Mouse (Mus musculus): ENCODE results near the gene Magt1. TPM values are rescaled to one million over a fixed set of nuclear protein-coding genes. Genes with fewer than 3 reads are reported as not detected.
A peak's percentile ranks its signal among the peaks of the same experiment; 100 is the strongest.

The Magt1 gene
- 19.0 and 19.4 TPM in 2 replicates for polyA plus RNA-seq (2015; fragmentation: Nextera tagmentation; extraction: Ambion mirVana)

DNA sequence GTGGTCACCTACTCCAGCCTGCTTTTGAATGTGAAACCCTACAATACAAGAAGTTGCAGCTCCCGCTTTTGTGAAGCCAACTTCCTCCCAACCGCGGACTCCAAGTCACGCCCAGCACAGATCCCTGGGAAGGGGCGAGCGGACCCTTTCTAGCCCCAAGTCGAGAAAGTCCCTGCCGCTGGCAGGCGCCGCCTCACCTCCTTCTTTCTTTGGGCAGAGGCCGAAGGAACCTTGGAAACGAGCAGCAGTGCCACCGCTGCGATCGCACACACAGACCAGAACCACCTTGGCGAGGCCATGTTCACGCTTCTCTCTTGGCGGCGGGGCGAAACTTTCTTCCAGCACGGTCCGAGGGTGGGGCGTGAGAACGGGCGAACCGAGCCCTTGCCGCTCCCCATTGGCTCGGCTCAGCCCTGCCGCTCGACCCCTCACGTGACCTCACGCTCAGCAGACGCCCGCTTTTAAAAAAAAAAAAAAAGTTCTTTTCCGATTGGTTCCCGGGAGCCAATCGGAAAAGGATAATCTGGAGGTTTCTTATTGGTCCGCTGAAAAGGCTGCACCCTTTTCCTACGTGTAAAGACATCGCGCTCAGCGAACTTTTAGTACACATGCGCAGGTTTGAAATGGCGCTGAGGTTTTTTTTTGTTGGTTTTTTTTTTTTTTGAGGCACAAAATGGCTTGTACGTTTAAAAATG lies at the start of gene Magt1:
Gene Magt1 (minus strand): TSS at position 442 of the 695 bp plus-strand sequence.
- Histone ChIP-seq H3K4me1 (no peaks in the 10 kb centered on the region), H3K9me3 (no peaks in the 10 kb centered on the region), H3K27ac (peak within 1 kb of the TSS; percentile 82), H3K36me3 (replicated peaks) (no peaks in the 10 kb centered on the region), H3K4me2 (peak within 1 kb of the TSS; percentile 62), H3K4me3 (peak within 1 kb of the TSS; percentile 64), H3K27me3 (replicated peaks) (no peaks in the 10 kb centered on the region), H3K9ac (peak within 1 kb of the TSS; percentile 35)
- ATAC-seq (replicated peaks): peak; percentile 92
- WGBS: 18% methylated on average over 45 of the region's 45 CpGs

DNA sequence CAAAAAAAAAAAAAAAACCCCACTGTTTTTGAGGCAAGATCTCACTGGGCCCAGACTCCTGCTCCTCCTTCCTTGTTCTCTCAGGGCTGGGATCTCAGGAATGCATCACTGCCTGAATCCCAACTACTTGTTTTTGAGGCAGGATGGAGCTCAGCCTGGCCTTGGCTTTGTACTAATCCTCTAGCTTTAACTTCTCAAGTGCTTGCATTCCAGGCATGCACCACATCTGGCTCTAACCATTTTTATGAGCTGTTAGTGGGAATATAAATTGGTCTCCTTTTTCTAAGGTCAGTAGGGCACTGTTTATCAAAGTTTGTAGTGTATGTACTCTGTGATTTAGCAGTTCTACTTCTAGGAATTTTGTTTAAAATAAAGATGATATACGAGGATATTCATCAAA lies 36.5 kb upstream of the Magt1 start:
- Histone ChIP-seq H3K4me3 (no peak overlapping the region), H3K36me3 (replicated peaks) (no peaks in the 10 kb centered on the region), H3K9ac (no peak overlapping the region), H3K4me1 (no peaks in the 10 kb centered on the region), H3K27ac (no peak overlapping the region), H3K4me2 (no peak overlapping the region), H3K9me3 (no peaks in the 10 kb centered on the region), H3K27me3 (replicated peaks) (no peaks in the 10 kb centered on the region; the same call in 1 of the 2 replicates)
- 79% methylated on average over 1 of the region's 1 CpGs for WGBS
- ATAC-seq (replicated peaks): no peak

DNA sequence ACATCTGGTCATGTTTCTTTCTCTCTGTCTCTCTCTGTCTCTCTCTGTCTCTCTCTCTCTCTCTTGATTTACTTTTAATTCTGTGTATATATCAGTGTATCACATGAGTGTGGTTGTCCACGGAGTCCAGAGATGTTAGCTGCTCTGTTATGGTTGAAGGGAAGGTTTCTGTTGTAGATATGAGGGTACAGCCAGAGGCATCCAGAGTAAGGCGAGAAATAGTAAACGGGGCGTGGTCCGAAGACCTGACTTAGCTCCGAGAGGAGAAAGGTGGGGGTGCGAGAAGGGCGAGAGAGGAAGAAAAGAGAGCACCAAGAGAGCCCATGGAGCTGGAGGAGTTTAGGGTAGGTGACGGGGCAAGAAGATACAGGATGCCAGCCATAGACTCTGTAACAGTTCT lies 34.2 kb upstream of the Magt1 start:
- no peak overlapping the region for H3K4me2 ChIP-seq
- no peaks in the 10 kb centered on the region; the same call in 1 of the 2 replicates for H3K27me3 ChIP-seq (replicated peaks)
- no peak overlapping the region for H3K9ac ChIP-seq
- H3K4me3 ChIP-seq: no peak overlapping the region
- 77% methylated on average over 9 of the region's 9 CpGs for WGBS
- no peak for ATAC-seq (replicated peaks)
- no peaks in the 10 kb centered on the region for H3K4me1 ChIP-seq
- H3K36me3 ChIP-seq (replicated peaks): no peaks in the 10 kb centered on the region
- H3K9me3 ChIP-seq: no peaks in the 10 kb centered on the region
- H3K27ac ChIP-seq: no peak overlapping the region

DNA sequence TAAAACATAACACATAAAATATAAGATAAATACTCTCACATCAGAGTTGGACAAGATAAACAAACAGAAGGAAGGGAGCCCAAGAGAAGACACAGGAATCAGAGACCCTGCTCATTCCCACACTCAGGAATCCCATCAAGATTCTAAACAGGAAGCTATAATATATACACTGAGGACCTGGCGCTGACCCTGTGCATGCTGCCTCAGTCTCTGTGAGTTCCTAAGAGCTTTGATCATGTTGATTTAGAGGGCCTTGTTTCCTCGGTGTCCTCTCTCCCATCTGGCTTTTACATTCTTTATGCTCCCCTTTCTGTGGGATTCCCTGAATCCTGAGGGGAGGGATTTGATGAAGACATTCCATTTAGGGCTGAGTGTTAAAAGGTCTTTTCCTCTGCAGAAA lies 33.7 kb upstream of the Magt1 start:
- H3K4me2 ChIP-seq: no peak overlapping the region

DNA sequence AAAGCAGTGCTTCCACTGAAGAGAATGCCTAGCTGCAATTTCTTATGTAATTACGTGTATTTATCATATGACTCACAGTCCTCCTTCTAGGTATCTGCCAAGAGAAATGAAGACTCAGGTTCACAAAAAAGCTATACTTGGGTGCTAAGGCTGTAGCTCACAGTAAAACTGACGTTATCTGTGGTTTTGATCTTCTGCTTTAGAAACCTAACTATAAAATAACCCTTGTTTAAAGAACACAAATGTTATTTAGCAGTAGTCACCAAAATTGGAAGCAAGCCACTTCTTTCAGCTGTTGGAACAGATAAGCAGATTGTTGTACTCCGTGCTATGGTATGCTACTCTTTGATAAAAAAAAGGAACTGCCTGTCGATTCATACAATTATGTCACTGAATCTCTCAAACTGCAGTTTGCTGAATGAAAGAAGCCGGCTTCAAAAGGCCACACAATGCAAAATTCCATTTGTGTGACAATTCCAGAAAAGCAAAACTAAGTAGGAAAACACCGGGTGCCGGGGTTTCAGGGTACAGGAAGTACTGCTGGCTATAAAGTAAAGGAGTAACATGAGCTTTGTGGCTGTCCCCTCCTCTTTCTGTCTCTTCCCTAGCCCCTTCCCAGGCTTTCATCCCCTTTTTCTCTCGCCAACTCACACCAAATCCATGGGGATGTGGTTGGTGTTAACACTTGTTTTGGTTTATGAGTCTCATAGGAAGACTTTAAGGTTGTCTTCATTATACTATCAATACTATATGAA lies 32.3 kb upstream of the Magt1 start:
- Histone ChIP-seq H3K4me1 (no peaks in the 10 kb centered on the region), H3K4me3 (no peak overlapping the region), H3K27me3 (replicated peaks) (no peaks in the 10 kb centered on the region; the same call in 1 of the 2 replicates), H3K27ac (no peak overlapping the region), H3K36me3 (replicated peaks) (no peaks in the 10 kb centered on the region), H3K9ac (no peak overlapping the region), H3K9me3 (no peaks in the 10 kb centered on the region), H3K4me2 (no peak overlapping the region)
- 58% methylated on average over 8 of the region's 8 CpGs for WGBS
- no peak for ATAC-seq (replicated peaks)

More for the DNA sequence above, 33.7 kb upstream of the Magt1 start:
- no peaks in the 10 kb centered on the region for H3K9me3 ChIP-seq
- no peaks in the 10 kb centered on the region; the same call in 1 of the 2 replicates for H3K27me3 ChIP-seq (replicated peaks)
- H3K27ac ChIP-seq: no peak overlapping the region
- no peak overlapping the region for H3K9ac ChIP-seq
- no peaks in the 10 kb centered on the region for H3K4me1 ChIP-seq
- no peak overlapping the region for H3K4me3 ChIP-seq
- no peaks in the 10 kb centered on the region for H3K36me3 ChIP-seq (replicated peaks)
- 53% methylated on average over 2 of the region's 2 CpGs for WGBS
- no peak for ATAC-seq (replicated peaks)

DNA sequence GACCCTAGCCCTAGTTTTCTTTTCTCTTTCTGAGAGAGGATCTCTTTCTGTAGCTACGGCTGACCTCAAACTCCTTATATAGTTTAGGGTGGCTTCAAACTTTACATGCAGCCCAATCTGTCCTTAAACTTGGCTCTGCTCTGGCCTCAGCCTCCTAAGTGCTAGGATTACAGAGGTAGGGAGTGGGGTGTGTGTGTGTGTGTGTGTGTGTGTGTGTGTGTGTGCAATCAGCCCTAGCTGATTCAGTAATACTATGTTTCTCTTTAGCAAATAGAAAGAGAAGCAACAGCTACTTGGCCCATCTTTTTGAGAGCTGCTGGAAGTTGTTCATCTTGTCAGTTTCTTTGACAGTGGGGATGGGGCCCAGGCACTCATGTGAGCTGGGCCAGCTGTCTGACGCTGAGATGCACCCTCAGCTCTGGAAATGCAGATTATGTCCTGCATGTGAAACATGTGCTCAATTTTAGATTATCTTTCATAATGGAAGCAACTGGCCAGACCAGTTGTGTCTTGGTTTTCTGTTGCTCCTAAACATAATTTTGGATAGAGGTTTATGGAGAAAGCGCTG lies 25.6 kb upstream of the Magt1 start:
- no peak for ATAC-seq (replicated peaks)

DNA sequence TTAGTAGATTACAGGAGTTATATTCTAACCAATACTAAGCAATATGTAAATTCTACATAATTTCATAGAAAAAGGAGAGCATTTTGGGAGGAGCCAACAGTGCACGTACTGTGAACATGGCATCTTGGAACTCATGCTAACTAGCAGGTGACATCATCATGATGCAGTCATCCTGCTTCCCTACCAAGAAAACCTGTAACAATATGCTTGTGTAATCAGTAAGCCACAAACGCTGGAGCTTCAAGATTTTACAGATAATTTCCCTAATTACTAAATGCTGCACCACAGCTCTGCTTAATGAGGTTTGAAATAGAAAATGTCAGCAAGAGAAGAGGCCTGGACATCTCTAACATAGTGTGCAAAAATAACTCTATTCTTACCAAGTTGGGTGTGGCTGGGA lies 24.0 kb upstream of the Magt1 start:
- no peaks in the 10 kb centered on the region for H3K36me3 ChIP-seq (replicated peaks)
- WGBS: 67% methylated on average over 2 of the region's 2 CpGs
- H3K9ac ChIP-seq: no peak overlapping the region
- H3K4me1 ChIP-seq: no peaks in the 10 kb centered on the region
- H3K27ac ChIP-seq: no peak overlapping the region
- H3K4me3 ChIP-seq: no peak overlapping the region
- no peak for ATAC-seq (replicated peaks)
- H3K27me3 ChIP-seq (replicated peaks): no peaks in the 10 kb centered on the region
- no peak overlapping the region for H3K4me2 ChIP-seq
- H3K9me3 ChIP-seq: no peaks in the 10 kb centered on the region

More for the DNA sequence above, 25.6 kb upstream of the Magt1 start:
- Histone ChIP-seq H3K9ac (no peak overlapping the region), H3K4me2 (no peak overlapping the region), H3K4me1 (no peaks in the 10 kb centered on the region), H3K27me3 (replicated peaks) (no peaks in the 10 kb centered on the region), H3K36me3 (replicated peaks) (no peaks in the 10 kb centered on the region), H3K4me3 (no peak overlapping the region), H3K9me3 (no peaks in the 10 kb centered on the region), H3K27ac (no peak overlapping the region)
- WGBS: 83% methylated on average over 3 of the region's 3 CpGs

DNA sequence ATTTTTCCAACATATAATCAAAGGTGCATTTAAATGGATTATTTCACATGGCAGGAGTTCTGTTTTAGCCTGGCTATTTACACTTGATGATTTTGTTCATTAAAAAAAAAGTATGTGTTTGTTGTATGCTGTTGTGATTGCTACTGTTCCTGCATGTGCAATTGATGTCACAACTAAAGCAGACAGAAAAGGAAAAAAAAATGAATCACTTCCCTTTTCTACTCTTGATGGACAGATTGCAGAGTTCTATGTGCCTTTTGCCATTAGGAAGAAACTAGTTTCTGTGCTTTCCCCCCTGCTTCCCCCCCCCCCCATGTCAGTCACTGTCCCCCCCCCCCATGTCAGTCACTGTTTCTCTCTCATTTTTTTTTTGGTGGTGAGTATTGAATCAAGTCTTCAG lies 19.4 kb upstream of the Magt1 start:
- H3K9me3 ChIP-seq: no peaks in the 10 kb centered on the region
- no peak for ATAC-seq (replicated peaks)
- no peak overlapping the region for H3K9ac ChIP-seq
- no peaks in the 10 kb centered on the region for H3K36me3 ChIP-seq (replicated peaks)
- H3K4me3 ChIP-seq: no peak overlapping the region
- H3K4me2 ChIP-seq: no peak overlapping the region
- no peaks in the 10 kb centered on the region for H3K27me3 ChIP-seq (replicated peaks)
- H3K27ac ChIP-seq: no peak overlapping the region
- peaks cover 6% of the 10 kb centered on the region for H3K4me1 ChIP-seq

DNA sequence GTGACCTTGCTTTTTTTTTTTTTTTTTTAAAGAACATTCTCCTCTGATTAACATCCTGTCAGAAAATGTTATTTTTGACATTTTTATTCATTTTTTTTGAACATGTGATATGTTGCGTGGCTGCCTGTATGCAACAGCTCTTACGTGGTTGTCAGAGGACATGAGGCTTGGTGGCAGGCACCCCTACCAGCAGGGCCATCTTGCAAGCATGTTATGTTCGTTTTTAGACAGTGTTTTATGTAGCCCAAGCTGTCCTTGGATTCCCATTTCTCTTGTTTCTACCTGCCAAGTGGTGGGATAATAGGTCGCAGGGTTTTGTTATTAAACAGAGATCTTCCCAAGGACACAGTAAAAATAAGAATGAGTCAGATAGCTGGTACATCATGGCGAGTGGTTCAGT lies 18.5 kb upstream of the Magt1 start:
- Histone ChIP-seq H3K27me3 (replicated peaks) (no peaks in the 10 kb centered on the region), H3K27ac (no peak overlapping the region), H3K4me1 (peaks cover 6% of the 10 kb centered on the region), H3K36me3 (replicated peaks) (no peaks in the 10 kb centered on the region), H3K4me3 (no peak overlapping the region), H3K4me2 (no peak overlapping the region), H3K9me3 (no peaks in the 10 kb centered on the region), H3K9ac (no peak overlapping the region)
- no peak for ATAC-seq (replicated peaks)
- WGBS: 81% methylated on average over 5 of the region's 5 CpGs

DNA sequence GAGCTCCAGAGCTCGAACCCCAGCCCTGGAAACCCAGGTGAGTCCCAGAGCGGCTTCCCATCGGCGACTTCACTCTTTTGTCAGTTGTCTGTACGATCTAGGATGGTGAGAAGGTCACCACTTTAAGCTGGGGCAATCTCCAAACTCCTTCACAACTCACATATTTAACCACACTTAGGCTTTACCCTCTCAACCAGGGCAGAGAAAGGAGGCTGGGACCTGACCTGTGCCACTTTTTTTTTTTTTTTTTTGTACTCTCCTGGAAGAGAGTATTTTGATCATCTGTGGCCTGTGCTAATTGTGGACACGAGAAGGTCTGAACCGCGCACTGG lies 15.6 kb upstream of the Magt1 start:
- ATAC-seq (replicated peaks): no peak
- H3K36me3 ChIP-seq (replicated peaks): no peaks in the 10 kb centered on the region
- peak overlapping the region; percentile 56 for H3K4me2 ChIP-seq
- peak overlapping the region; percentile 76 for H3K27ac ChIP-seq
- H3K9ac ChIP-seq: peak overlapping the region; percentile 49
- H3K27me3 ChIP-seq (replicated peaks): no peaks in the 10 kb centered on the region
- peak overlapping the region; percentile 51 for H3K4me3 ChIP-seq
- peaks cover 6% of the 10 kb centered on the region for H3K4me1 ChIP-seq
- no peaks in the 10 kb centered on the region for H3K9me3 ChIP-seq
- WGBS: 26% methylated on average over 8 of the region's 8 CpGs

DNA sequence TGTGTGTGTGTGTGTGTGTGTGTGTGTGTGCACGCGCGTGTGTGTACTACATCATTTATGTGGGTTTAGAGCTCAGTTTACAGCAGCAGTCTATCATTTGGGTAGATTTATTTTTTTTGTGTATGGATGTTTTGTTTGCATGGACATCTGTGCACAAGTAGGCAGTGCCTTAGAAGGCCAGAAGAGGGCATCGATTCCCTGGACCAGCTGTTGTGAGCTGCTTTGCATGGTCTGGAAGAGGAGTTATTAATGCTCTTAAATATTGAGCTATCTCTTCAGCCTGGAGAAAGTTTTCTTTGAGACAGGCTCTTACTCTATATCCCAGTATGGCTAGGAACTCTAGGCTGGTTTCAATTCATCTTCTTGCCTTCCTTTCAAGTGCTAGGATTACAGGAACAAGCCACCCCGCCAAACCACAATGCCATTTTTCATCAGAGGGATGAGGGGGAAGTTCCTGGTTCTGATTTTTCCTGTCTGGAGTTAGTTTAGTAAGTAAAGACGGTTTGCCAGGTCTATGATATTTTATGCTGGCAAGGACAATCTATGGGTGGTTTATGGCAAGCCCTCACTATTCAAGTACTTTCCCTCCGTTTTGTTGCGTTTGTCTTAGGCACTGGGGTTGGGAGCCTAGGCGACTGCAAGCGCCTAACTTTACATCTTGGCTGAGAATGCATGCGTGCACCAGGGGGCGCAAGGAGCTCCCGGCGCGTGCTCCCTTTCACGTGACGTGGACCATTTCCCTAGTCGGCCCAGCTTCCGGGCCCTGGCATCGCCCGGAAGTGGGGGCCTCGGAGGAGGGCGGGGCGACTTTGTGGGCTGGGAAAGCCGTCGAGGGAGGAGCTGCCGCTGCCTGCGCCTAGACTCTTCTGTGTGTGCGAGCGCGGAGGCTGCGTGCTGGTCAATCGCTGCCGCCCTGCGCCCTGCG lies 15.0 kb upstream of the Magt1 start, which contains the start of gene Atp7a:
Gene Atp7a (plus strand): TSS at position 859 of the 925 bp plus-strand sequence.
- peak within 1 kb of the TSS; percentile 56 for H3K4me2 ChIP-seq

DNA sequence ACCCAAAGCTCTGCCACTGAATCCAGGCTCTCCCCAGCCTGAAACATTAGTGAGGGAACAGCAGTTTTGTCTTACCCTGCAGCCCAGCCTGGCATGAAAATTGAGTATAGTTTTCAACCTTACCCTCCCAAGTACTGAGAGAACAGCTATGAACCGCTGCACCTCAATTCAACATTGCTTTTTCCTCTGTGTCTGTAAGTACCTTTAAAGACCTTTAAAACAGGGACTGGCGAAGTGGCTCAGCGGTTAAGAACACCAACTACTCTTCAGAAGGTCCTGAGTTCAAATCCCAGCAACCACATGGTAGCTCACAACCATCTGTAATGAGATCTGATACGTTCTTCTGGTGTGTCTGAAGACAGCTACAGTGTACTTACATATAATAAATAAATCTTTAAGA lies 5.8 kb upstream of the Magt1 start:
- ATAC-seq (replicated peaks): no peak
- Histone ChIP-seq H3K27ac (no peak overlapping the region), H3K36me3 (replicated peaks) (no peaks in the 10 kb centered on the region), H3K4me3 (no peak overlapping the region), H3K4me1 (peaks cover 4% of the 10 kb centered on the region), H3K9me3 (no peaks in the 10 kb centered on the region), H3K27me3 (replicated peaks) (no peaks in the 10 kb centered on the region), H3K9ac (no peak overlapping the region), H3K4me2 (peak overlapping the region; percentile 46; the same call in 1 of the 2 replicates)
- 84% methylated on average over 4 of the region's 4 CpGs for WGBS

More for the DNA sequence above, 15.0 kb upstream of the Magt1 start, which contains the start of gene Atp7a:
- Histone ChIP-seq H3K9ac (peak within 1 kb of the TSS; percentile 49), H3K36me3 (replicated peaks) (no peaks in the 10 kb centered on the region), H3K27me3 (replicated peaks) (no peaks in the 10 kb centered on the region), H3K9me3 (no peaks in the 10 kb centered on the region), H3K27ac (peak within 1 kb of the TSS; percentile 76), H3K4me3 (peak within 1 kb of the TSS; percentile 51), H3K4me1 (peaks cover 6% of the 10 kb centered on the region)
- peak; percentile 99 for ATAC-seq (replicated peaks)
- 17% methylated on average over 36 of the region's 36 CpGs for WGBS

All from midbrain, embryonic 15.5 days (tissue).